Mouse (Mus musculus) liver, postnatal 0 days (tissue): ENCODE data around the gene Farsa.

Source experiments
- CTCF ChIP-seq: sonication (generic); IDR thresholded peaks from 2 replicates; pipeline ENCODE4 v1.5.1; 2016; ENCODE audit warnings: antibody characterized with exemption, low read depth
- EP300 ChIP-seq: IDR thresholded peaks from 2 replicates; pipeline ENCODE4 v1.6.1; 2016; ENCODE audit warnings: antibody characterized with exemption, low read depth, mild to moderate bottlenecking

DNA sequence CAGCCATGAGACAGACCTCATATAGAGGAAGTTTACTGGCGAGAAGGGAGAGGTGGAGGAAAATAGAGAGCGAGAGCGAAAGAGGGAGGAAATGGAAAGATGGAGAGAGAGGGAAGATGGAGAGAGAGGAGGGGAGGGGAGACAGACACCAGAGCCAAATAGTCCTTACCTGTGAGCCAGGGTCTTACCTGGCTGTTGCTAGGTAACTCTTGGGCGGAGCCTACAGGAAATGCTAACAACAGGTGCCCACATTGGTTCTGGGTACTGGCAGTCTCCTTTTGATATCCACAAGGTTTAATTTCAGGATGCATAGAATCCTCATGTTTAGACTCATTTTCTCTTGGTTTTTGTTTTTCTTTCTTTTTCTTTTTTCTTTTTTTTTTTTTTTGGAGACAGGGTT is 16.2 kb downstream of the Farsa start:
- TF ChIP-seq CTCF (no peak), EP300 (no peak)
